In the genomic region with DNA sequence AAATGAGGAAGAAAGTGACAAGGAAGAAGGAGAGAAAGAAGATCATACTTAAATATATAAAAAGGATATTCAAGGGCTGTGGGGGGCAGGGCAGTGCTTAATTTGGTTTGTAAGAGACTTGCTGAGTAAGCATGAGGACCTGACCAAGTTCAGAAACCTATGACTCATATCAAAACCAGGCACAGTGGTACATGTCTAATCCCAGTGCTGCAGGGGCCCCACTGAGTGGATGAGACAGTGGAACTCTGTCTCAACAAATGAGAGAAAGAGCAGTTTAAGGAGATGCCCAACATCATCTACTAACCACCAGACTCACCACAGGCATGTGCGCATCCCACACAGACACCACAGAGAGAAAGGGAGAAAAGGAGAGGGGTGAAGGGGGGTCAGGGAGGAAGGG, we compare ENCODE assay signal across 22 mouse cellular contexts. TPM values are rescaled to one million over a fixed set of nuclear protein-coding genes. Genes with fewer than 3 reads are reported as not detected.
"Had no signal": no experiment of that assay in that cellular context is flagged by ENCODE, and none has a peak within 500 bp of the region (broad histone marks: within the 10 kb centered on the region; RNA-seq: fewer than 3 reads in every experiment).

No protein-coding gene starts in this region.

- H3K27me3 ChIP-seq: limb, embryonic 12.5 days; limb, embryonic 15.5 days; megakaryocyte, embryonic 14.5 days; midbrain, embryonic 12.5 days; midbrain, embryonic 15.5 days; neural tube, embryonic 13.5 days had no signal

- H3K9me3 ChIP-seq: limb, embryonic 12.5 days; limb, embryonic 15.5 days; megakaryocyte, embryonic 14.5 days; midbrain, embryonic 12.5 days; midbrain, embryonic 15.5 days; neural tube, embryonic 13.5 days had no signal

- H3K4me2 ChIP-seq: limb, embryonic 12.5 days; limb, embryonic 15.5 days; liver, embryonic 11.5 days; lung, embryonic 14.5 days; midbrain, embryonic 12.5 days; midbrain, embryonic 15.5 days; neural tube, embryonic 13.5 days had no signal

- H3K27ac ChIP-seq: limb, embryonic 12.5 days; limb, embryonic 15.5 days; liver, embryonic 14.5 days; midbrain, embryonic 12.5 days; midbrain, embryonic 15.5 days; neural tube, embryonic 13.5 days; stomach, postnatal 0 days had no signal

- H3K36me3 ChIP-seq: limb, embryonic 12.5 days; limb, embryonic 15.5 days; midbrain, embryonic 12.5 days; midbrain, embryonic 15.5 days; neural tube, embryonic 13.5 days had no signal

- H3K4me1 ChIP-seq: limb, embryonic 12.5 days; limb, embryonic 15.5 days; megakaryocyte, embryonic 14.5 days; midbrain, embryonic 12.5 days; midbrain, embryonic 15.5 days; neural tube, embryonic 13.5 days had no signal

- ATAC-seq: liver, postnatal 0 days; lung, postnatal 0 days; midbrain, embryonic 15.5 days had no signal

- DNase-seq: kidney, adult 9 months; kidney, postnatal 14 days; kidney, postnatal 4 days; left cerebral cortex, postnatal 4 days; liver, postnatal 0 days; lung, embryonic 14.5 days; lung, postnatal 36 days; thymus, adult 2 months; thymus, postnatal 14 days; thymus, postnatal 4 days had no signal

- H3K4me3 ChIP-seq: limb, embryonic 12.5 days; limb, embryonic 15.5 days; megakaryocyte, embryonic 14.5 days; midbrain, embryonic 12.5 days; midbrain, embryonic 15.5 days; neural tube, embryonic 13.5 days had no signal

- H3K9ac ChIP-seq: limb, embryonic 12.5 days; limb, embryonic 15.5 days; liver, embryonic 14.5 days; liver, postnatal 0 days; lung, embryonic 14.5 days; midbrain, embryonic 12.5 days; midbrain, embryonic 15.5 days; neural tube, embryonic 13.5 days had no signal

RNA-seq across cellular contexts. Expression of gene Dlx6, which starts 36.3 kb away (rescaled TPM):
- polyA plus RNA-seq: kidney, embryonic 16.5 days; liver, embryonic 11.5 days; liver, embryonic 14.5 days; liver, postnatal 0 days; lung, embryonic 14.5 days; lung, postnatal 0 days; neural tube, embryonic 13.5 days; small intestine, adult 2 months; stomach, postnatal 0 days; thymus, adult 2 months had no signal

RNA-seq across cellular contexts. Expression of gene Dlx5, which starts 55.0 kb away (rescaled TPM):
- polyA plus RNA-seq: liver, embryonic 14.5 days; liver, postnatal 0 days; lung, postnatal 0 days; small intestine, adult 2 months had no signal
